ENCODE assay signal across 8 mouse cellular contexts in genomic region chr2:119035397-119035745, GRCm38 (mm10). TPM values are rescaled to one million over a fixed set of nuclear protein-coding genes. Genes with fewer than 3 reads are reported as not detected.
DNase-seq lines count a peak whose midpoint lies in the region; ATAC-seq and TF ChIP-seq lines count a peak whose summit lies in the region.

No protein-coding gene starts in this region.

- TF ChIP-seq CTCF in lung, adult 2 months (IDR thresholded peaks at IDR 0.05; ENCODE audit: insufficient read depth, low read length): no peak
- no peak for TF ChIP-seq CTCF in embryonic fibroblast, embryonic 13.5 days (IDR thresholded peaks at IDR 0.05; ENCODE audit: borderline replicate concordance, insufficient read depth, low read length)

- DNase-seq in lung, adult 2 months: no peak
- no peak for DNase-seq in lung, adult 18-20 months
- DNase-seq in gastrocnemius, adult 8-10 months (ENCODE audit: low spot score in 2 of 2): no peak
- no peak for DNase-seq in embryo, embryonic 10.5 days (ENCODE audit: low spot score)
- no peak for DNase-seq in layer of hippocampus, adult 9-10 months (ENCODE audit: low spot score)

- H3K9ac ChIP-seq in limb, embryonic 12.5 days (replicated peaks): peak overlapping the region; percentile 82

- TF ChIP-seq POLR2A in lung, adult 2 months (IDR thresholded peaks at IDR 0.05; ENCODE audit: borderline replicate concordance, extremely low read depth, low read depth, low read length): no peak
- TF ChIP-seq POLR2A in embryonic fibroblast, embryonic 13.5 days (IDR thresholded peaks at IDR 0.05; ENCODE audit: low read depth, low read length): 0 out of 2 replicates have a peak, but pooled peaks have one; percentile 2

- peak overlapping the region; percentile 79 for H3K4me2 ChIP-seq in limb, embryonic 12.5 days

- peak overlapping the region; percentile 91 for H3K4me3 ChIP-seq in lung, adult 2 months (replicated peaks; ENCODE audit: extremely low read depth, low read depth, low read length)
- H3K4me3 ChIP-seq in embryonic fibroblast, embryonic 13.5 days (ENCODE audit: insufficient read depth, low read length): peak overlapping the region; percentile 71
- peak overlapping the region; percentile 81 for H3K4me3 ChIP-seq in limb, embryonic 12.5 days (replicated peaks)

- H3K27me3 ChIP-seq in limb, embryonic 12.5 days: no peaks in the 10 kb centered on the region

- 0 out of 2 replicates have a peak, but pooled peaks cover 2% of the 10 kb centered on the region for H3K4me1 ChIP-seq in lung, adult 2 months (ENCODE audit: control insufficient read depth, insufficient read depth, low read length)
- peaks cover 4% of the 10 kb centered on the region; the same call in 1 of the 2 replicates for H3K4me1 ChIP-seq in embryonic fibroblast, embryonic 13.5 days (ENCODE audit: control insufficient read depth, insufficient read depth, low read length)
- peaks cover 15% of the 10 kb centered on the region for H3K4me1 ChIP-seq in limb, embryonic 12.5 days (replicated peaks)

- peaks cover 35% of the 10 kb centered on the region for H3K36me3 ChIP-seq in limb, embryonic 12.5 days

- no peak for ATAC-seq in limb, embryonic 12.5 days (ENCODE audit: insufficient number of reproducible peaks, insufficient read depth, low FRiP score, low TSS enrichment, low read depth)
- 0 out of 2 replicates have a peak, but pooled peaks have one; percentile 7 for ATAC-seq in neutrophil, adult 5-6 weeks (ENCODE audit: extremely low read depth, insufficient number of reproducible peaks, low FRiP score, poor library complexity, severe bottlenecking)

- 14% methylated on average over 7 of the region's 7 CpGs for WGBS in lung, adult 2 months
- WGBS in limb, embryonic 12.5 days: 11% methylated on average over 7 of the region's 7 CpGs

- H3K9me3 ChIP-seq in limb, embryonic 12.5 days: no peaks in the 10 kb centered on the region

- H3K27ac ChIP-seq in embryonic fibroblast, embryonic 13.5 days (ENCODE audit: insufficient read depth, low read length): no peak overlapping the region
- H3K27ac ChIP-seq in limb, embryonic 12.5 days: peak overlapping the region; percentile 93

RNA-seq across cellular contexts. Expression of gene Rpusd2, which starts 0.8 kb away (rescaled TPM):
- polyA plus RNA-seq in lung, adult 2 months (2012; rRNA removed): 3.2 and 3.5 TPM in 2 replicates
- polyA plus RNA-seq in embryonic fibroblast, embryonic 13.5 days (2011; ENCODE audit: insufficient read length, low read depth, missing spikeins): 3.9 and 4.2 TPM in 2 replicates
- 5.4 and 6.2 TPM in 2 replicates for polyA plus RNA-seq in limb, embryonic 12.5 days (2016; fragmentation: Nextera tagmentation; extraction: Ambion mirVana)
- total RNA-seq in neutrophil, adult 5-6 weeks (2017): 5.9 and 7.4 TPM in 2 replicates
- total RNA-seq in gastrocnemius, adult 8-10 months (2022): 1 to 10 TPM; 2.7 to 3.5 (median 3.3) TPM

RNA-seq across cellular contexts. Expression of gene Ccdc32, which starts 6.2 kb away (rescaled TPM):
- polyA plus RNA-seq in lung, adult 2 months (2012; rRNA removed): 5.8 and 7.5 TPM in 2 replicates
- 12.1 and 12.7 TPM in 2 replicates for polyA plus RNA-seq in embryonic fibroblast, embryonic 13.5 days (2011; ENCODE audit: insufficient read length, low read depth, missing spikeins)
- 20.0 and 21.8 TPM in 2 replicates for polyA plus RNA-seq in limb, embryonic 12.5 days (2016; fragmentation: Nextera tagmentation; extraction: Ambion mirVana)
- 9.0 and 10.9 TPM in 2 replicates for total RNA-seq in neutrophil, adult 5-6 weeks (2017)
- total RNA-seq in gastrocnemius, adult 8-10 months (2022): 1 to 10 TPM; 2.9 to 5.4 (median 4.2) TPM

RNA-seq across cellular contexts. Expression of gene Knl1, which starts 11.5 kb away (rescaled TPM):
- polyA plus RNA-seq in lung, adult 2 months (2012; rRNA removed): 0.03 and 0.12 TPM in 2 replicates
- polyA plus RNA-seq in embryonic fibroblast, embryonic 13.5 days (2011; ENCODE audit: insufficient read length, low read depth, missing spikeins): 26.6 and 33.0 TPM in 2 replicates
- polyA plus RNA-seq in limb, embryonic 12.5 days (2016; fragmentation: Nextera tagmentation; extraction: Ambion mirVana): 61.7 and 63.8 TPM in 2 replicates
- total RNA-seq in neutrophil, adult 5-6 weeks (2017): 4.3 and 4.7 TPM in 2 replicates
- total RNA-seq in gastrocnemius, adult 8-10 months (2022): under 1 TPM in 3 of 4 experiments, not detected in 1; 0.07 to 0.36 (median 0.29) TPM

Comparison
In these comparisons a context has a peak if more than half of its experiments do, and no peak if none do; other contexts are left out.
1. RNA of gene Knl1, which starts 11.5 kb away (polyA plus RNA-seq): 61.7 to 63.8 TPM in limb, embryonic 12.5 days and 26.6 to 33.0 TPM in embryonic fibroblast, embryonic 13.5 days; 0.03 to 0.12 TPM in lung, adult 2 months; every median in the first group is over 10 times any median in the second.
2. Peak in every context shown above with its lines, with median percentiles within 50 percentile points of each other: H3K4me3 ChIP-seq.